Mouse (Mus musculus): ENCODE results near the gene Cyp26a1. TPM values are rescaled to one million over a fixed set of nuclear protein-coding genes. Genes with fewer than 3 reads are reported as not detected.

The Cyp26a1 gene
- polyA plus RNA-seq, 1 experiment from 2014 or later: 0.21 TPM

DNA sequence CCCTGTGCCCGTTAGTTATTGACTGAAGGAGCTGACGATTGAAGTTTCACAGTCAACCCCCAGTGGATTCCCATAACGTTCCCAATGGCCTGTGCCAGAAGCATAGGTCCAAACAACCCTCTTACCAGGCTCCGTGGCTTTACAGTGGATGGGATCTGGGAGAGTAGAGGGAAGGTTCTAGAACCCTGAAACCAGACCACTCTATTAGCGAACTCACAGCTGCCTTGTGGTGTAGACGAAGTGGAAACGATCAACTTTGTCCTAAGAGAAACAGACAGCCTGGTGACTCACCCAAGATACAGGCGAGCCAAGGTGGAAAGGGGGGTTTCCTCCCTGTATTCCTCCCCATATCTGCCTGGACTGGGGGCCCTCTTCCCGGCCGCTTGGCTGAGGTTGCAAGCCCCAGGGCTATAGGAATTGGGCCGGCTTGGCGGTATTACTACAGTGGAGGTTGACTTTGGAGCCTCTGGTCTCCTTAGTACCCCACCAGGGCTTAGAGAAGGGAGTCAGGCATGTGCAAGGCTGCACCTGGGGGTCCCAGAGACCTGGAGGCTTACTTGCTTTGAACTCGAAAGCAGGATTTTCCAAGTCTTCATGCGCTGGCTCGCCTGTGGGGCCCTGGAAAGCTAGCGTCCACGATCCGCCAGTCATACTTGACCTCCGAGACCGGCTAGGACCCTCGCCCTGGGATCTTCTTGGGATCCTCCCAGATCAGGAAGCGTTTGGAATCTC is 829 bp upstream of the Cyp26a1 start:
- Histone ChIP-seq H3K9ac (replicated peaks) (no peak overlapping the region), H3K36me3 (replicated peaks; ENCODE audit: insufficient read depth, low read length) (no peaks in the 10 kb centered on the region), H3K27me3 (ENCODE audit: insufficient read depth, low read length) (peaks cover 88% of the 10 kb centered on the region), H3K4me2 (ENCODE audit: low read depth, low read length) (peak overlapping the region; percentile 66), H3K27ac (ENCODE audit: low read depth) (no peak overlapping the region), H3K4me1 (ENCODE audit: insufficient read depth) (peaks cover 21% of the 10 kb centered on the region), H3K9me3 (ENCODE audit: low read length) (no peaks in the 10 kb centered on the region), H3K4me3 (ENCODE audit: low read depth, low read length) (peak overlapping the region; percentile 40)
- 9% methylated on average over 22 of the region's 22 CpGs for WGBS (ENCODE audit: insufficient replicate concordance)
- no peak for DNase-seq
- TF ChIP-seq CTCF (IDR thresholded peaks at IDR 0.05; ENCODE audit: low read depth): no peak
- no peak for TF ChIP-seq EP300 (IDR thresholded peaks at IDR 0.05; ENCODE audit: low read depth)
- no peak for ATAC-seq

GRCm38 (mm10) chr19:37697335-37697636 is 312 bp upstream of the Cyp26a1 start:
- Histone ChIP-seq H3K27ac (ENCODE audit: low read depth) (no peak overlapping the region), H3K4me3 (ENCODE audit: low read depth, low read length) (peak overlapping the region; percentile 40), H3K9ac (replicated peaks) (no peak overlapping the region), H3K4me1 (ENCODE audit: insufficient read depth) (peaks cover 21% of the 10 kb centered on the region), H3K9me3 (ENCODE audit: low read length) (no peaks in the 10 kb centered on the region), H3K4me2 (ENCODE audit: low read depth, low read length) (peak overlapping the region; percentile 66), H3K36me3 (replicated peaks; ENCODE audit: insufficient read depth, low read length) (no peaks in the 10 kb centered on the region), H3K27me3 (ENCODE audit: insufficient read depth, low read length) (peaks cover 83% of the 10 kb centered on the region)
- WGBS (ENCODE audit: insufficient replicate concordance): 1% methylated on average over 18 of the region's 18 CpGs
- ATAC-seq: no peak
- TF ChIP-seq EP300 (IDR thresholded peaks at IDR 0.05; ENCODE audit: low read depth): no peak
- TF ChIP-seq CTCF (IDR thresholded peaks at IDR 0.05; ENCODE audit: low read depth): no peak
- no peak for DNase-seq

GRCm38 (mm10) chr19:37698273-37699160 is 919 bp downstream of the Cyp26a1 start:
- Histone ChIP-seq H3K27me3 (ENCODE audit: insufficient read depth, low read length) (peaks cover 70% of the 10 kb centered on the region), H3K4me1 (ENCODE audit: insufficient read depth) (peaks cover 19% of the 10 kb centered on the region), H3K4me3 (ENCODE audit: low read depth, low read length) (peak overlapping the region; percentile 40), H3K9ac (replicated peaks) (no peak overlapping the region), H3K27ac (ENCODE audit: low read depth) (no peak overlapping the region), H3K4me2 (ENCODE audit: low read depth, low read length) (peak overlapping the region; percentile 66), H3K36me3 (replicated peaks; ENCODE audit: insufficient read depth, low read length) (no peaks in the 10 kb centered on the region), H3K9me3 (ENCODE audit: low read length) (no peaks in the 10 kb centered on the region)
- DNase-seq (peak; percentile 34), ATAC-seq (no peak)
- TF ChIP-seq CTCF (IDR thresholded peaks at IDR 0.05; ENCODE audit: low read depth) (no peak), EP300 (IDR thresholded peaks at IDR 0.05; ENCODE audit: low read depth) (no peak)
- WGBS (ENCODE audit: insufficient replicate concordance): 2% methylated on average over 63 of the region's 63 CpGs

DNA sequence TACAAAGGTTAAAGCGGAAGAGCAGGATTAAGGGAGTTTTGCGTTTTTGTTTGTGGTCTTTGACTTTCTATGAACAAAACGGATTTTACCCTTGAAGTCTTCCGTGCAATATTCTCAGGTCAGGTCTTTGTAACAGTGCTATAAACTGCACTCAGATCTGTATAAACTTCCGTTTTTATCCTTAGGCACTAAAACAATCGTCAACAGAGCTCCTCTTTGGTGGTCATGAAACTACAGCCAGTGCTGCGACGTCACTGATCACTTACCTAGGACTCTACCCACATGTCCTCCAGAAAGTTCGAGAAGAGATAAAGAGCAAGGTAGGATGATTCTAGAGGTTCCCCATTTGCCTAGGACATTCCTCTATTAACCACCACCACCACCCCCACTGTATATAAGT is 2.1 kb downstream of the Cyp26a1 start:
- no peak overlapping the region for H3K27ac ChIP-seq (ENCODE audit: low read depth)
- no peaks in the 10 kb centered on the region for H3K9me3 ChIP-seq (ENCODE audit: low read length)
- ATAC-seq (no peak), DNase-seq (no peak)
- H3K27me3 ChIP-seq (ENCODE audit: insufficient read depth, low read length): peaks cover 58% of the 10 kb centered on the region
- no peaks in the 10 kb centered on the region for H3K36me3 ChIP-seq (replicated peaks; ENCODE audit: insufficient read depth, low read length)
- no peak overlapping the region for H3K4me3 ChIP-seq (ENCODE audit: low read depth, low read length)
- WGBS (ENCODE audit: insufficient replicate concordance): 27% methylated on average over 9 of the region's 9 CpGs
- TF ChIP-seq CTCF (IDR thresholded peaks at IDR 0.05; ENCODE audit: low read depth): no peak
- H3K4me1 ChIP-seq (ENCODE audit: insufficient read depth): peaks cover 19% of the 10 kb centered on the region
- H3K9ac ChIP-seq (replicated peaks): no peak overlapping the region
- no peak overlapping the region for H3K4me2 ChIP-seq (ENCODE audit: low read depth, low read length)

DNA sequence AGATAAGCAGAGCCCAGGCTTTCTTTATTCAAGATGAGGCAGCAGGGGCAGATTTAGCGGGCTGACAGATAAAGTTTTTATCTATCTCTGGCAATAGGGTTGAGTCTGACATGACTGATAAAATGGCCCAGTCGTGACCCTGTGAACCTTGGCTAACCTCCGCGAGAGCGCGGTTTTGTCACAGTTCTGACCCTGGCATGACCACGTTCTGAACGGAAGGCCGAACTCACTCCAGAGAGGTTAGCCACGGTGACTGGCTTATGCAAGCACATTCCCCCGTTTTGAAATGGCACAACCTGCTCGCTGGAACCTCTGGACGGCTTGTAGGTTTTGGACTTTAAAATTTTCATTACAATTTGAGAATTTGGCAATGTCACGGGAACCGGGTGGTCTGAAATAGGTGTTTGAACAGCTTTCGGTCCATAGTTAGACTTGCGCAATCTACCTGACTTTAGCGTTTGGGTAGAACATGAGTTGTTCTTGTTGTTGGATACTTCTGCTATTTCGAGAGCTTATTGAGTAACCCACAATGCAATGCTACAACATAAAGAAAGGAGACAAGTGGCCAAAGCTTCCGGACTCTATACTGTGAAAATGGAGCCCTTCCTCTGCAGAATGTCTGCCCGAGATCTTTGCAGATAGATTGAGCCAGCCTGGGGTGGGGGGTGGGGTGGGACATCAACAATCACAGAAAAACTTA is 4.9 kb downstream of the Cyp26a1 start:
- TF ChIP-seq CTCF (IDR thresholded peaks at IDR 0.05; ENCODE audit: low read depth) (no peak), EP300 (IDR thresholded peaks at IDR 0.05; ENCODE audit: low read depth) (peak; percentile 68)
- peaks cover 32% of the 10 kb centered on the region for H3K27me3 ChIP-seq (ENCODE audit: insufficient read depth, low read length)
- H3K9me3 ChIP-seq (ENCODE audit: low read length): no peaks in the 10 kb centered on the region
- peak; percentile 93 for ATAC-seq
- 24% methylated on average over 21 of the region's 21 CpGs for WGBS (ENCODE audit: insufficient replicate concordance)
- peak overlapping the region; percentile 19; the same call in 1 of the 2 replicates for H3K4me2 ChIP-seq (ENCODE audit: low read depth, low read length)
- peak overlapping the region; percentile 31 for H3K27ac ChIP-seq (ENCODE audit: low read depth)
- peak; percentile 75 for DNase-seq
- peaks cover 9% of the 10 kb centered on the region for H3K4me1 ChIP-seq (ENCODE audit: insufficient read depth)
- H3K4me3 ChIP-seq (ENCODE audit: low read depth, low read length): no peak overlapping the region
- H3K9ac ChIP-seq (replicated peaks): no peak overlapping the region
- H3K36me3 ChIP-seq (replicated peaks; ENCODE audit: insufficient read depth, low read length): no peaks in the 10 kb centered on the region
